ENCODE assay signal across 10 mouse cellular contexts in genomic region chr5:35035795-35036194, GRCm38 (mm10). TPM values are rescaled to one million over a fixed set of nuclear protein-coding genes. Genes with fewer than 3 reads are reported as not detected.
A peak's percentile ranks its signal among the peaks of the same experiment; 100 is the strongest.
DNase-seq lines count a peak whose midpoint lies in the region; ATAC-seq and TF ChIP-seq lines count a peak whose summit lies in the region.
"Had no signal": no experiment of that assay in that cellular context is flagged by ENCODE, and none has a peak within 500 bp of the region (broad histone marks: within the 10 kb centered on the region; RNA-seq: fewer than 3 reads in every experiment).

No protein-coding gene starts in this region.

- peaks cover 0 to 7% of the 10 kb centered on the region in 2 experiments; a peak in 2 of 4 replicates for H3K36me3 ChIP-seq in MEL (ENCODE audit: control insufficient read depth in 1 of 2, insufficient read depth in 2 of 2, low read length in 2 of 2)
- peaks cover 18% of the 10 kb centered on the region for H3K36me3 ChIP-seq in heart, embryonic 11.5 days (ENCODE audit: control insufficient read depth, insufficient read depth, low read length)
- H3K36me3 ChIP-seq in liver, embryonic 15.5 days (replicated peaks): peaks cover 26% of the 10 kb centered on the region
- 0 out of 2 replicates have a peak, but pooled peaks cover 5% of the 10 kb centered on the region for H3K36me3 ChIP-seq in intestine, embryonic 15.5 days

- H3K4me2 ChIP-seq in heart, embryonic 11.5 days: no peak overlapping the region
- H3K4me2 ChIP-seq in liver, embryonic 15.5 days: no peak overlapping the region
- H3K4me2 ChIP-seq in intestine, embryonic 15.5 days (replicated peaks): no peak overlapping the region
- H3K4me2 ChIP-seq: neural tube, embryonic 12.5 days had no signal

- DNase-seq in 416B (ENCODE audit: low read depth): peak; percentile 95
- peak; percentile 81 for DNase-seq in MEL (ENCODE audit: low read depth, low spot score)
- no peak for DNase-seq in adrenal gland, postnatal 25 days
- no peak for DNase-seq in frontal cortex, postnatal 25 days (ENCODE audit: low spot score in 2 of 2)
- DNase-seq: gastrocnemius, postnatal 14 days had no signal

- H3K79me2 ChIP-seq in MEL (ENCODE audit: control insufficient read depth, insufficient read depth, low read length, poor library complexity): no peaks in the 10 kb centered on the region

- H3K9me3 ChIP-seq in MEL (replicated peaks; ENCODE audit: insufficient read depth, low read length): no peaks in the 10 kb centered on the region
- H3K9me3 ChIP-seq in heart, embryonic 11.5 days (replicated peaks; ENCODE audit: control insufficient read depth, low read length): no peaks in the 10 kb centered on the region
- H3K9me3 ChIP-seq in liver, embryonic 15.5 days (replicated peaks): no peaks in the 10 kb centered on the region
- H3K9me3 ChIP-seq in intestine, embryonic 15.5 days: no peaks in the 10 kb centered on the region
- H3K9me3 ChIP-seq: neural tube, embryonic 12.5 days had no signal

- 0 out of 2 replicates have a peak, but pooled peaks have one; percentile 31 for ATAC-seq in heart, embryonic 11.5 days (replicated peaks; ENCODE audit: insufficient number of reproducible peaks, low FRiP score, low TSS enrichment)
- ATAC-seq in liver, embryonic 15.5 days (ENCODE audit: insufficient read depth): peak; percentile 45
- no peak for ATAC-seq in intestine, embryonic 15.5 days
- ATAC-seq: Patski had no signal

- peak overlapping the region; percentile 11; the same call in 1 of the 2 replicates for H3K27ac ChIP-seq in MEL (ENCODE audit: control insufficient read depth, low read depth, low read length)
- H3K27ac ChIP-seq in heart, embryonic 11.5 days (ENCODE audit: low read depth, low read length): 0 out of 2 replicates have a peak overlapping the region, but pooled peaks have one; percentile 22
- H3K27ac ChIP-seq in liver, embryonic 15.5 days (replicated peaks): 0 out of 2 replicates have a peak overlapping the region, but pooled peaks have one; percentile 59
- H3K27ac ChIP-seq in intestine, embryonic 15.5 days: no peak overlapping the region
- H3K27ac ChIP-seq: neural tube, embryonic 12.5 days had no signal

- H3K9ac ChIP-seq in MEL (ENCODE audit: control insufficient read depth, low read depth, low read length, poor library complexity, severe bottlenecking): no peak overlapping the region
- no peak overlapping the region for H3K9ac ChIP-seq in heart, embryonic 11.5 days (ENCODE audit: low read depth, low read length)
- H3K9ac ChIP-seq in liver, embryonic 15.5 days: no peak overlapping the region
- H3K9ac ChIP-seq in intestine, embryonic 15.5 days: no peak overlapping the region
- H3K9ac ChIP-seq: neural tube, embryonic 12.5 days had no signal

- H3K27me3 ChIP-seq in MEL (ENCODE audit: control insufficient read depth in 1 of 2, insufficient read depth in 2 of 2, low read length in 2 of 2): no peaks in the 10 kb centered on the region
- H3K27me3 ChIP-seq in heart, embryonic 11.5 days (ENCODE audit: control insufficient read depth, insufficient read depth, low read length): no peaks in the 10 kb centered on the region
- H3K27me3 ChIP-seq in liver, embryonic 15.5 days: no peaks in the 10 kb centered on the region
- no peaks in the 10 kb centered on the region for H3K27me3 ChIP-seq in intestine, embryonic 15.5 days (replicated peaks)
- H3K27me3 ChIP-seq: neural tube, embryonic 12.5 days; Patski had no signal

- no peak for TF ChIP-seq RAD21 in MEL (IDR thresholded peaks at IDR 0.05; ENCODE audit: low read depth, low read length)

- peaks cover 3 to 24% of the 10 kb centered on the region in 2 experiments; a peak in 3 of 4 replicates for H3K4me1 ChIP-seq in MEL (ENCODE audit: control insufficient read depth in 1 of 2, insufficient read depth in 2 of 2, low read length in 2 of 2)
- H3K4me1 ChIP-seq in heart, embryonic 11.5 days (ENCODE audit: control insufficient read depth, insufficient read depth, low read length): peaks cover 6% of the 10 kb centered on the region; the same call in 1 of the 2 replicates
- peaks cover 48% of the 10 kb centered on the region for H3K4me1 ChIP-seq in liver, embryonic 15.5 days (replicated peaks)
- no peaks in the 10 kb centered on the region for H3K4me1 ChIP-seq in intestine, embryonic 15.5 days (replicated peaks)
- H3K4me1 ChIP-seq: neural tube, embryonic 12.5 days had no signal

- no peak overlapping the region for H3K4me3 ChIP-seq in MEL (ENCODE audit: control insufficient read depth in 1 of 2, insufficient read depth in 1 of 2, low read depth in 2 of 2, low read length in 2 of 2)
- H3K4me3 ChIP-seq in heart, embryonic 11.5 days (ENCODE audit: low read depth, low read length): no peak overlapping the region
- no peak overlapping the region for H3K4me3 ChIP-seq in liver, embryonic 15.5 days (replicated peaks)
- no peak overlapping the region for H3K4me3 ChIP-seq in intestine, embryonic 15.5 days (replicated peaks)
- H3K4me3 ChIP-seq: neural tube, embryonic 12.5 days had no signal

- TF ChIP-seq EP300 in MEL (IDR thresholded peaks at IDR 0.05; ENCODE audit: low read depth in 1 of 2, low read length in 2 of 2): peak; percentile 79 to 82

- WGBS in heart, embryonic 11.5 days (ENCODE audit: insufficient replicate concordance): 34% methylated on average over 4 of the region's 4 CpGs
- WGBS in liver, embryonic 15.5 days (ENCODE audit: insufficient replicate concordance): 9% methylated on average over 4 of the region's 4 CpGs
- WGBS in intestine, embryonic 15.5 days: 62% methylated on average over 4 of the region's 4 CpGs

- TF ChIP-seq CTCF in MEL (IDR thresholded peaks at IDR 0.05 in 2 of 3, conservative IDR thresholded peaks at IDR 0.05 in 1 of 3; ENCODE audit: control insufficient read depth in 1 of 3, insufficient read depth in 1 of 3, low read depth in 2 of 3, low read length in 3 of 3, poor library complexity in 1 of 3, severe bottlenecking in 1 of 3): no peak

- TF ChIP-seq POLR2A in MEL (IDR thresholded peaks at IDR 0.05; ENCODE audit: control insufficient read depth in 1 of 2, insufficient read depth in 1 of 2, low read depth in 1 of 2, low read length in 2 of 2, poor library complexity in 1 of 2): no peak

TF ChIP-seq in MEL, 35 proteins besides CTCF, POLR2A, EP300 and RAD21:
- TF ChIP-seq MYC (IDR thresholded peaks at IDR 0.05; ENCODE audit: low read depth, low read length) (0 out of 2 replicates have a peak, but pooled peaks have one; percentile 14), SIN3A (IDR thresholded peaks at IDR 0.05; ENCODE audit: low read length) (no peak), GABPA (IDR thresholded peaks at IDR 0.05; ENCODE audit: low read depth, low read length) (no peak), TAL1 (IDR thresholded peaks at IDR 0.05; ENCODE audit: low read length) (peak; percentile 96), MEF2A (IDR thresholded peaks at IDR 0.05; ENCODE audit: extremely low read depth, insufficient replicate concordance, low read depth, low read length, poor library complexity, severe bottlenecking) (no peak), HCFC1 (IDR thresholded peaks at IDR 0.05; ENCODE audit: low read depth, low read length) (no peak), ETS1 (IDR thresholded peaks at IDR 0.05; ENCODE audit: low read depth, low read length) (peak; percentile 65), MXI1 (IDR thresholded peaks at IDR 0.05; ENCODE audit: low read depth, low read length) (0 out of 2 replicates have a peak, but pooled peaks have one; percentile 18), GATA1 (IDR thresholded peaks at IDR 0.05; ENCODE audit: low read depth, low read length) (peak; percentile 77), SMC3 (IDR thresholded peaks at IDR 0.05; ENCODE audit: low read depth, low read length) (peak; percentile 16; the same call in 1 of the 2 replicates), TCF12 (IDR thresholded peaks at IDR 0.05; ENCODE audit: low read depth, low read length) (peak; percentile 79)

RNA-seq across cellular contexts. Expression of gene Hgfac, which starts 5.5 kb away (rescaled TPM):
- 0.39 and 0.62 TPM in 2 replicates for total RNA-seq in MEL (2012; rRNA removed)
- polyA plus RNA-seq in MEL (2012; ENCODE audit: insufficient read depth in 1 of 2, insufficient read length in 2 of 2, low read depth in 1 of 2, low replicate concordance in 2 of 2, missing spikeins in 1 of 2): 1 to 10 TPM in 1 of 2 experiments, not detected in 1; 1.6 TPM
- polyA plus RNA-seq in heart, embryonic 11.5 days (2014; fragmentation: Nextera tagmentation; extraction: Ambion mirVana): 0.23 and 0.66 TPM in 2 replicates
- polyA plus RNA-seq in liver, embryonic 15.5 days (2015; fragmentation: Nextera tagmentation; extraction: Ambion mirVana): 129 and 201 TPM in 2 replicates
- polyA plus RNA-seq in intestine, embryonic 15.5 days (2015; fragmentation: Nextera tagmentation; extraction: Ambion mirVana): 4.9 and 11.8 TPM in 2 replicates
- total RNA-seq in adrenal gland, postnatal 25 days (2021): 3.4 and 8.4 TPM in 2 replicates

RNA-seq across cellular contexts. Expression of gene Dok7, which starts 20.8 kb away (rescaled TPM):
- total RNA-seq in MEL (2012; rRNA removed): 0.08 TPM in 1 of 2 replicates, not detected in the other
- under 1 TPM in 1 of 2 experiments, not detected in 1; 0.21 TPM for polyA plus RNA-seq in MEL (2012; ENCODE audit: insufficient read depth in 1 of 2, insufficient read length in 2 of 2, low read depth in 1 of 2, low replicate concordance in 2 of 2, missing spikeins in 1 of 2)
- 2.8 and 3.3 TPM in 2 replicates for polyA plus RNA-seq in heart, embryonic 11.5 days (2014; fragmentation: Nextera tagmentation; extraction: Ambion mirVana)
- polyA plus RNA-seq in liver, embryonic 15.5 days (2015; fragmentation: Nextera tagmentation; extraction: Ambion mirVana): 0.15 and 0.22 TPM in 2 replicates
- 1.3 TPM in 2 replicates for polyA plus RNA-seq in intestine, embryonic 15.5 days (2015; fragmentation: Nextera tagmentation; extraction: Ambion mirVana)
- total RNA-seq in adrenal gland, postnatal 25 days (2021): 8.7 and 17.1 TPM in 2 replicates

Comparison
In these comparisons a context has a peak if more than half of its experiments do, and no peak if none do; other contexts are left out.
1. DNase-seq: peak in 416B (single experiment) and MEL (single experiment); none in adrenal gland, postnatal 25 days (single experiment) and frontal cortex, postnatal 25 days (0 of 2).
2. RNA of gene Hgfac, which starts 5.5 kb away (polyA plus RNA-seq): 129 to 201 TPM in liver, embryonic 15.5 days; 4.9 to 11.8 TPM in intestine, embryonic 15.5 days, 1.6 TPM in MEL and 0.23 to 0.66 TPM in heart, embryonic 11.5 days; every median in the first group is over 10 times any median in the second.